17 mouse cellular contexts compared by ENCODE assay signal in genomic region chr13:60491948-60492464, GRCm38 (mm10).
"Had no signal": no experiment of that assay in that cellular context is flagged by ENCODE, and none has a peak within 500 bp of the region (broad histone marks: within the 10 kb centered on the region; RNA-seq: fewer than 3 reads in every experiment).

No protein-coding gene starts in this region.

- H3K9ac ChIP-seq: limb, embryonic 12.5 days; limb, embryonic 15.5 days; liver, embryonic 14.5 days; lung, embryonic 14.5 days; neural tube, embryonic 12.5 days; neural tube, embryonic 15.5 days had no signal

- ATAC-seq: intestine, embryonic 16.5 days; lung, postnatal 0 days had no signal

- H3K4me3 ChIP-seq: limb, embryonic 12.5 days; limb, embryonic 15.5 days; neural tube, embryonic 12.5 days; neural tube, embryonic 15.5 days had no signal

- H3K4me2 ChIP-seq: limb, embryonic 12.5 days; limb, embryonic 15.5 days; lung, embryonic 14.5 days; midbrain, embryonic 11.5 days; neural tube, embryonic 12.5 days; neural tube, embryonic 15.5 days had no signal

- H3K9me3 ChIP-seq: limb, embryonic 15.5 days; neural tube, embryonic 15.5 days had no signal

- H3K36me3 ChIP-seq: limb, embryonic 12.5 days; limb, embryonic 15.5 days; neural tube, embryonic 12.5 days; neural tube, embryonic 15.5 days had no signal

- H3K27me3 ChIP-seq: limb, embryonic 12.5 days; limb, embryonic 15.5 days; neural tube, embryonic 12.5 days; neural tube, embryonic 15.5 days had no signal

- H3K27ac ChIP-seq: limb, embryonic 12.5 days; limb, embryonic 15.5 days; liver, embryonic 14.5 days; macrophage; neural tube, embryonic 12.5 days; neural tube, embryonic 15.5 days had no signal

- DNase-seq: kidney, adult 18-20 months; kidney, adult 9 months; kidney, postnatal 14 days; kidney, postnatal 4 days; left cerebral cortex, postnatal 4 days; lung, embryonic 14.5 days; midbrain, embryonic 14.5 days; thymus, postnatal 25 days had no signal
